Mouse (Mus musculus): ENCODE measurements around the gene Miip. TPM values are rescaled to one million over a fixed set of nuclear protein-coding genes. Genes with fewer than 3 reads are reported as not detected.
"Not testable (repeated sequence)": the region's sequence is repeated elsewhere in the genome, so short reads cannot be mapped to it uniquely, and the experiment has no call there.

Miip gene
- polyA plus RNA-seq, 2 experiments, result 22.4 to 94.4 TPM

DNA sequence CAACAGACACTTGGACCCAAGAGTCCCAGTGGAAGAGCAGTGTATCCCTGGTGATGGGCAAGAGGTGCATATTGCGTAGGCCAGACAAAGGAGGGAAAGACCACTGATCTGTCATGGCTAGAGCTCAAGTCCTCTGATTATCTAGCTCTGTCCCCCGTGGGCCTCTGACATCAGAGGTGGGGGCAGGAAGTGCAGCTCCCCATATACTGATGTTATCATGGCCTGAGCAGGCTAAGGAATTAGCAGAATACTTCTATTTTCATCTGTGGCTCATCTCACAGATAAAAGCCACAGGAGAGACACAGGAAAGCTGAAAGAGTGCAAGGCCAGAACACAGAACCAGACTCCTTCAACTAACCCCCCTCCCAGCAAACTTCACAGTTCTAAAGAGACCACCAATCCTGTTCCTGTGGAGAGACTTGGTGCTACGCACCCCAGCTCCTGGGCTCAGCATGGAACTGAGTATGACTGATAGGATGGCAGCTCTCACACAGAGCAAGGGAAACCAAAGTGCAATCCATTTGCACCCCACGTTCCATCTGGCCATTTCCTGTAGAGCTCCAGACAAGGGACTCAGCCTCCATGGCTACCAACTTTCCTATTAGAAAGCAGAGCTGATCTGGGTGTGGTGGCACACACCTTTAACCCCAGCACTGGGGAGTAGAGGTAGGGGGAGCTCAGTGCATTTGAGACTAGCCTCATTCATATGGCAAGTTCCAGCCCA is 7.4 kb upstream of the Miip start:
- no peak for TF ChIP-seq POLR2A (IDR thresholded peaks at IDR 0.05; ENCODE audit: borderline replicate concordance, extremely low read depth, insufficient read depth, insufficient read length)
- no peak overlapping the region for H3K9ac ChIP-seq (ENCODE audit: low read depth, low read length, severe bottlenecking)
- no peak for ATAC-seq (ENCODE audit: low FRiP score, low read depth)
- H3K4me1 ChIP-seq (ENCODE audit: control insufficient read depth, insufficient read depth, low read length), result no peaks in the 10 kb centered on the region
- H3K4me3 ChIP-seq (replicated peaks; ENCODE audit: low read length), result no peak overlapping the region
- no peak for DNase-seq (ENCODE audit: low spot score)
- no peak overlapping the region for H3K27ac ChIP-seq (replicated peaks; ENCODE audit: low read depth, low read length)
- H3K4me2 ChIP-seq (replicated peaks; ENCODE audit: low read depth, low read length, severe bottlenecking), result no peak overlapping the region
- no peaks in the 10 kb centered on the region for H3K9me3 ChIP-seq (ENCODE audit: control insufficient read depth, low read length)
- no peaks in the 10 kb centered on the region for H3K27me3 ChIP-seq (ENCODE audit: control insufficient read depth, insufficient read depth, low read length)
- WGBS, result 92% methylated on average over 4 of the region's 4 CpGs
- peaks cover 78% of the 10 kb centered on the region for H3K36me3 ChIP-seq (ENCODE audit: control insufficient read depth, insufficient read depth, low read length)

DNA sequence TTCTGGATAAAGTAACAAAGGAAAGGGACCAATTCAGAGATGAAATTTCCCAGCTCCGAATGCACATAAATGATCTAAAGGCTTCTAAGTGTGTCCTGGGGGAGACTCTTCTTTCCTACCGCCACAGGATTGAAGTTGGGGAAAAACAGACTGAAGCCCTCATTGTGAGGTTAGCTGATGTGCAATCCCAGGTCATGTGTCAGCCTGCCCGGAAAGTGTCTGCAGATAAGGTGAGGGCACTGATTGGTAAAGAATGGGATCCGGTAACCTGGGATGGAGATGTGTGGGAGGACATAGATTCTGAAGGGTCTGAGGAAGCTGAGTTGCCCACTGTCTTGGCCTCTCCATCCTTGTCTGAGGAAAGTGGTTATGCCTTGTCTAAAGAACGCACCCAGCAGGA is 622 bp upstream of the Miip start:
- no peak for TF ChIP-seq POLR2A (IDR thresholded peaks at IDR 0.05; ENCODE audit: borderline replicate concordance, extremely low read depth, insufficient read depth, insufficient read length)
- no peak overlapping the region; the same call in 1 of the 2 replicates for H3K27ac ChIP-seq (replicated peaks; ENCODE audit: low read depth, low read length)
- H3K4me3 ChIP-seq (replicated peaks; ENCODE audit: low read length), result peak overlapping the region; percentile 76
- no peak for DNase-seq (ENCODE audit: low spot score)
- peaks cover 41% of the 10 kb centered on the region for H3K36me3 ChIP-seq (ENCODE audit: control insufficient read depth, insufficient read depth, low read length)
- WGBS, result 25% methylated on average over 5 of the region's 5 CpGs
- H3K9me3 ChIP-seq (ENCODE audit: control insufficient read depth, low read length), result no peaks in the 10 kb centered on the region
- peak overlapping the region; percentile 86 for H3K4me2 ChIP-seq (replicated peaks; ENCODE audit: low read depth, low read length, severe bottlenecking)
- no peak for ATAC-seq (ENCODE audit: low FRiP score, low read depth)
- H3K4me1 ChIP-seq (ENCODE audit: control insufficient read depth, insufficient read depth, low read length), result peaks cover 15% of the 10 kb centered on the region
- peak overlapping the region; percentile 59 for H3K9ac ChIP-seq (ENCODE audit: low read depth, low read length, severe bottlenecking)
- H3K27me3 ChIP-seq (ENCODE audit: control insufficient read depth, insufficient read depth, low read length), result no peaks in the 10 kb centered on the region

DNA sequence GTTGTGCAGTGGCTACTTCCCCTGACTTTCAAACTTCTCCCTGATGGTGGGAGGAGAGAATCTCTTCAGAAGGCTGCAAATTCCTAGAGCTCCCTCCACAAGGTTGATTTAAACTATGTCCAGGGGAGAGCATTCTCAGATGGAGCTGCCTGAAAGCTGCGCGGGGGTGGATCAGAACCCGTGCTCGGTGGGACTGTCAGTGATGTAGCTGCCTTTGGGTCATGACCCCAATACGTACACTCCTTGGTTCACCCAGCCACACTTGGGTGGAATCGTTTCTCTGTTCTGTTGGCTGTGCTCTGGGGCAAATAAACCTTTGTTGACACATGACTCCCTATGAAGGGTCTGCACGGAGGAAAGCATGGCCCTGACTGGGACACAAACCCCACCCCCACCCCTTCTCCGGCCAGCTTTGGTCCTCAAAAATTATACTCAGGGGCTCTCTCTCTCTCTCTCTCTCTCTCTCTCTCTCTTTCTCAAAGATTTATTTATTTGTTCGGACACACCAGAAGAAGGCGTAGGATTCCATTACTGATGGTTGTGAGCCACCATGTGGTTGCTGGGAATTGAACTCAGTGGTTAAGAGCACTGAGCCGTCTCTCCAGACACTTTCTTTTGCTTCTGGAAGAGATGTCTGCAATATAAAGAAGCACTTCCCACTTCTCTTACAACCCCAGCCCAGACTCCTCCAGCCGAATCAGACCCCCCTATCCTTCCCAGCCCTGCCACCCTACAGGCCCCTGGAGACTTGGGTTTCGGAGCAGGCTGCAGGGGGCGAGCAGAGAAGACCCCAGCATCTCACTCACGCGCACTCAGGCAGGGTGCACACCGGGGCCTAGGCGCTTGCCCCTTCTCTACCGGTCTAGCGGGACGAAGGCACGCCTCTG is 810 bp downstream of the Miip start:
- peak overlapping the region; percentile 67 for H3K4me2 ChIP-seq (replicated peaks; ENCODE audit: low read depth, low read length, severe bottlenecking)
- WGBS, result 7% methylated on average over 22 of the region's 22 CpGs
- peak overlapping the region; percentile 76 for H3K4me3 ChIP-seq (replicated peaks; ENCODE audit: low read length)
- peaks cover 15% of the 10 kb centered on the region for H3K4me1 ChIP-seq (ENCODE audit: control insufficient read depth, insufficient read depth, low read length)
- TF ChIP-seq POLR2A (IDR thresholded peaks at IDR 0.05; ENCODE audit: borderline replicate concordance, extremely low read depth, insufficient read depth, insufficient read length), result 0 out of 2 replicates have a peak, but pooled peaks have one; percentile 46
- ATAC-seq (ENCODE audit: low FRiP score, low read depth), result peak; percentile 33
- H3K9me3 ChIP-seq (ENCODE audit: control insufficient read depth, low read length), result no peaks in the 10 kb centered on the region
- H3K27ac ChIP-seq (replicated peaks; ENCODE audit: low read depth, low read length), result peak overlapping the region; percentile 75
- DNase-seq (ENCODE audit: low spot score), result no peak
- H3K36me3 ChIP-seq (ENCODE audit: control insufficient read depth, insufficient read depth, low read length), result peaks cover 32% of the 10 kb centered on the region
- no peaks in the 10 kb centered on the region for H3K27me3 ChIP-seq (ENCODE audit: control insufficient read depth, insufficient read depth, low read length)
- peak overlapping the region; percentile 72 for H3K9ac ChIP-seq (ENCODE audit: low read depth, low read length, severe bottlenecking)

DNA sequence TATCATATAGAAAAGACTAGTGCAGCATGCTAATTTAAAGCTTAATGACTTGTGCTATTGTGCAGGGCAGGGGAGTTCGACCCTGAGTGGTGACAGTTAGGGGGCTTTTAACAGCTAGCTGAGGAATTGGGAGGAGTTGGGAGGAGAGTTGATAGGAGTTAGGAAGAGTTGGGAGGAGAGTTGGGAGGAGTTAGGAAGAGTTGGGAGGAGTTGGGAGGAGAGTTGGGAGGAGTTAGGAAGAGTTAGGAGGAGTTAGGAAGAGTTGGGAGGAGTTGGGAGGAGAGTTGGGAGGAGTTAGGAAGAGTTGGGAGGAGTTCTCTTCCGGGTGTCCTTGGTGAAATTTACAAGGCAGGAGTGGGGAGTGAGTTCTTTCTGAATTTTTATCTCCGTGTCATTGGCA is 1.8 kb downstream of the Miip start:
- not testable (repeated sequence) for H3K27me3 ChIP-seq (ENCODE audit: control insufficient read depth, insufficient read depth, low read length); H3K4me3 ChIP-seq (replicated peaks; ENCODE audit: low read length); H3K4me2 ChIP-seq (replicated peaks; ENCODE audit: low read depth, low read length, severe bottlenecking); H3K9me3 ChIP-seq (ENCODE audit: control insufficient read depth, low read length); H3K27ac ChIP-seq (replicated peaks; ENCODE audit: low read depth, low read length); ATAC-seq (ENCODE audit: low FRiP score, low read depth); H3K9ac ChIP-seq (ENCODE audit: low read depth, low read length, severe bottlenecking); DNase-seq (ENCODE audit: low spot score)
- Histone ChIP-seq H3K4me1 (ENCODE audit: control insufficient read depth, insufficient read depth, low read length) (peaks cover 15% of the 10 kb centered on the region), H3K36me3 (ENCODE audit: control insufficient read depth, insufficient read depth, low read length) (peaks cover 34% of the 10 kb centered on the region)
- 42% methylated on average over 3 of the region's 3 CpGs for WGBS

DNA sequence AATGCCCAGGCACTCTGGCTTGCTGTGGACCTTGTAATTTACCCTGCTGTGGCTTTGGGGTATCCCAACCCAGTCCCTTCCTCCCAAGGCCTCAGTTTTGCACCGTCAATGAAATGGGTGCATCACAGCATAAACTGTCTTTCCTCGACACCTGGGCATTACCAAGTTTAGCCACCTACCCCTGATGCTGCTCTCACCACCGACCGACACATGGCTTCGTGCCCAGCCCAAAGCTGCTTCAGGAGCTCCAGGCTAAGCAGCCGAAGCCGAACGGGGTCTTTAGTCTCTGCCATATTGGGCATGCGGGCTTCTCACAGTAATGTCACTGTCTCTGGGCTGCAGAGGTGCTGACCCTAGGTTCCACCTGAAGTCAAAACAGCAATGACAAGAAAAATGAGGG is 2.6 kb downstream of the Miip start:
- TF ChIP-seq POLR2A (IDR thresholded peaks at IDR 0.05; ENCODE audit: borderline replicate concordance, extremely low read depth, insufficient read depth, insufficient read length), result no peak
- Histone ChIP-seq H3K4me1 (ENCODE audit: control insufficient read depth, insufficient read depth, low read length) (peaks cover 15% of the 10 kb centered on the region), H3K9me3 (ENCODE audit: control insufficient read depth, low read length) (no peaks in the 10 kb centered on the region), H3K27ac (replicated peaks; ENCODE audit: low read depth, low read length) (no peak overlapping the region), H3K36me3 (ENCODE audit: control insufficient read depth, insufficient read depth, low read length) (peaks cover 41% of the 10 kb centered on the region), H3K27me3 (ENCODE audit: control insufficient read depth, insufficient read depth, low read length) (no peaks in the 10 kb centered on the region), H3K9ac (ENCODE audit: low read depth, low read length, severe bottlenecking) (no peak overlapping the region), H3K4me3 (replicated peaks; ENCODE audit: low read length) (no peak overlapping the region), H3K4me2 (replicated peaks; ENCODE audit: low read depth, low read length, severe bottlenecking) (no peak overlapping the region)
- ATAC-seq (ENCODE audit: low FRiP score, low read depth) (no peak), DNase-seq (ENCODE audit: low spot score) (no peak)
- 96% methylated on average over 9 of the region's 9 CpGs for WGBS

Measured in limb, embryonic 14.5 days (tissue).